Mouse (Mus musculus): ENCODE results near the gene Dscaml1. TPM values are rescaled to one million over a fixed set of nuclear protein-coding genes. Genes with fewer than 3 reads are reported as not detected.

Gene Dscaml1
- not detected for polyA plus RNA-seq (2017; shearing (Covaris generic))

GRCm38 (mm10) chr9:45426456-45426855, at the start of gene Dscaml1:
Gene Dscaml1, plus strand, starts transcription at chr9:45426628.
- ATAC-seq = no peak

GRCm38 (mm10) chr9:45376883-45377282, 49.5 kb upstream of the Dscaml1 start:
- no peak for ATAC-seq

GRCm38 (mm10) chr9:45380411-45381251, 45.8 kb upstream of the Dscaml1 start:
- ATAC-seq = no peak

GRCm38 (mm10) chr9:45382336-45382735, 44.1 kb upstream of the Dscaml1 start:
- ATAC-seq = no peak

- ATAC-seq = no peak
Measured at GRCm38 (mm10) chr9:45382834-45383233, 43.6 kb upstream of the Dscaml1 start.

GRCm38 (mm10) chr9:45383883-45384282, 42.5 kb upstream of the Dscaml1 start:
- no peak for ATAC-seq

GRCm38 (mm10) chr9:45386698-45387097, 39.7 kb upstream of the Dscaml1 start:
- ATAC-seq = no peak

- peak; percentile 65 for ATAC-seq
Measured at GRCm38 (mm10) chr9:45388385-45388994, 37.9 kb upstream of the Dscaml1 start.

GRCm38 (mm10) chr9:45389596-45389995, 36.8 kb upstream of the Dscaml1 start:
- no peak for ATAC-seq

GRCm38 (mm10) chr9:45391299-45391698, 35.1 kb upstream of the Dscaml1 start:
- no peak for ATAC-seq

- ATAC-seq = no peak
Measured at GRCm38 (mm10) chr9:45395218-45395617, 31.2 kb upstream of the Dscaml1 start.

GRCm38 (mm10) chr9:45395796-45396195, 30.6 kb upstream of the Dscaml1 start:
- no peak for ATAC-seq

GRCm38 (mm10) chr9:45398336-45398735, 28.1 kb upstream of the Dscaml1 start:
- no peak for ATAC-seq

- no peak for ATAC-seq
Measured at GRCm38 (mm10) chr9:45399434-45399833, 27.0 kb upstream of the Dscaml1 start, which contains the start of gene Fxyd2. Gene Fxyd2, plus strand, starts transcription at chr9:45399669.

GRCm38 (mm10) chr9:45401851-45402250, 24.6 kb upstream of the Dscaml1 start:
- no peak for ATAC-seq

GRCm38 (mm10) chr9:45402957-45403356, 23.5 kb upstream of the Dscaml1 start:
- ATAC-seq = no peak

- no peak for ATAC-seq
Measured at GRCm38 (mm10) chr9:45405694-45406093, 20.7 kb upstream of the Dscaml1 start.

GRCm38 (mm10) chr9:45406808-45407207, 19.6 kb upstream of the Dscaml1 start:
- ATAC-seq = no peak

GRCm38 (mm10) chr9:45407706-45408675, 18.4 kb upstream of the Dscaml1 start:
- ATAC-seq = no peak

- no peak for ATAC-seq
Measured at GRCm38 (mm10) chr9:45410193-45410592, 16.2 kb upstream of the Dscaml1 start.

- no peak for ATAC-seq
Measured at GRCm38 (mm10) chr9:45410614-45411013, 15.8 kb upstream of the Dscaml1 start.

GRCm38 (mm10) chr9:45411111-45411510, 15.3 kb upstream of the Dscaml1 start:
- no peak for ATAC-seq

GRCm38 (mm10) chr9:45411803-45412202, 14.6 kb upstream of the Dscaml1 start:
- peak; percentile 67 for ATAC-seq

Data from activated CD4-positive, CD25-positive, alpha-beta regulatory T cell, adult 4 months (primary cell).